Mouse (Mus musculus) retina, adult 2 months (tissue): Measurements from ENCODE around the gene Hrh3.

Experiments used
- DNase-seq: peaks from one replicate; pipeline ENCODE4 v3.0.0-alpha.2; 2012; ENCODE audit warnings: low read depth, low spot score

Hrh3 gene

GRCm38 (mm10) chr2:180103978-180104658 lies at the start of gene Hrh3:
Gene Hrh3 (minus strand): TSS chr2:180104488.
- DNase-seq: no peak

GRCm38 (mm10) chr2:180148551-180148950 lies 44.3 kb upstream of the Hrh3 start:
- DNase-seq: no peak

- DNase-seq: no peak
Measured at GRCm38 (mm10) chr2:180147379-180147778, 43.1 kb upstream of the Hrh3 start.

GRCm38 (mm10) chr2:180146091-180146490 lies 41.8 kb upstream of the Hrh3 start:
- DNase-seq: no peak

GRCm38 (mm10) chr2:180135414-180135813 lies 31.1 kb upstream of the Hrh3 start:
- DNase-seq: no peak

- no peak for DNase-seq
Measured at GRCm38 (mm10) chr2:180133911-180134310, 29.6 kb upstream of the Hrh3 start.

GRCm38 (mm10) chr2:180133231-180133630 lies 28.9 kb upstream of the Hrh3 start:
- no peak for DNase-seq

GRCm38 (mm10) chr2:180127675-180128074 lies 23.4 kb upstream of the Hrh3 start:
- DNase-seq: no peak

GRCm38 (mm10) chr2:180126195-180126594 lies 21.9 kb upstream of the Hrh3 start:
- DNase-seq: no peak

- DNase-seq: no peak
Measured at GRCm38 (mm10) chr2:180124192-180124591, 19.9 kb upstream of the Hrh3 start.

- no peak for DNase-seq
Measured at GRCm38 (mm10) chr2:180120292-180120761, 16.0 kb upstream of the Hrh3 start.

- DNase-seq: no peak
Measured at GRCm38 (mm10) chr2:180119439-180120291, 15.4 kb upstream of the Hrh3 start.

GRCm38 (mm10) chr2:180118661-180119438 lies 14.6 kb upstream of the Hrh3 start, which contains the start of gene Osbpl2:
Gene Osbpl2 (plus strand): TSS chr2:180119306.
- DNase-seq: peak; percentile 93

GRCm38 (mm10) chr2:180117485-180118194 lies 13.4 kb upstream of the Hrh3 start:
- no peak for DNase-seq

GRCm38 (mm10) chr2:180116741-180117484 lies 12.6 kb upstream of the Hrh3 start:
- no peak for DNase-seq

- DNase-seq: no peak
Measured at GRCm38 (mm10) chr2:180116081-180116493, 11.8 kb upstream of the Hrh3 start.

GRCm38 (mm10) chr2:180115279-180115678 lies 11.0 kb upstream of the Hrh3 start:
- no peak for DNase-seq

- no peak for DNase-seq
Measured at GRCm38 (mm10) chr2:180113909-180114890, 9.9 kb upstream of the Hrh3 start.

- DNase-seq: no peak
Measured at GRCm38 (mm10) chr2:180108285-180108684, 4.0 kb upstream of the Hrh3 start.
